ENCODE assay signal across 8 mouse cellular contexts in genomic region chr6:83115682-83116372, GRCm38 (mm10). TPM values are rescaled to one million over a fixed set of nuclear protein-coding genes. Genes with fewer than 3 reads are reported as not detected.
DNase-seq lines count a peak whose midpoint lies in the region; ATAC-seq lines count a peak whose summit lies in the region.

No protein-coding gene starts in this region.

- peaks cover 22% of the 10 kb centered on the region for H3K36me3 ChIP-seq in heart, embryonic 11.5 days (ENCODE audit: control insufficient read depth, insufficient read depth, low read length)
- peaks cover 63% of the 10 kb centered on the region for H3K36me3 ChIP-seq in erythroblast, embryonic 14.5 days (ENCODE audit: control insufficient read depth)
- H3K36me3 ChIP-seq in limb, embryonic 11.5 days (ENCODE audit: control insufficient read depth, insufficient read depth, low read length), result peaks cover 13% of the 10 kb centered on the region
- H3K36me3 ChIP-seq in neural tube, embryonic 13.5 days, result peaks cover 41% of the 10 kb centered on the region

- peak overlapping the region; percentile 65 for H3K4me3 ChIP-seq in heart, embryonic 11.5 days (ENCODE audit: low read depth, low read length)
- H3K4me3 ChIP-seq in erythroblast, embryonic 14.5 days (replicated peaks), result peak overlapping the region; percentile 93
- H3K4me3 ChIP-seq in limb, embryonic 11.5 days (ENCODE audit: low read depth, low read length), result peak overlapping the region; percentile 86
- peak overlapping the region; percentile 83 for H3K4me3 ChIP-seq in neural tube, embryonic 13.5 days

- peaks cover 28% of the 10 kb centered on the region for H3K4me1 ChIP-seq in heart, embryonic 11.5 days (ENCODE audit: control insufficient read depth, insufficient read depth, low read length)
- peaks cover 86% of the 10 kb centered on the region for H3K4me1 ChIP-seq in erythroblast, embryonic 14.5 days (ENCODE audit: control insufficient read depth)
- peaks cover 14% of the 10 kb centered on the region; the same call in 1 of the 2 replicates for H3K4me1 ChIP-seq in limb, embryonic 11.5 days (ENCODE audit: control insufficient read depth, insufficient read depth, low read length)
- H3K4me1 ChIP-seq in neural tube, embryonic 13.5 days (replicated peaks), result peaks cover 59% of the 10 kb centered on the region

- H3K27ac ChIP-seq in heart, embryonic 11.5 days (ENCODE audit: low read depth, low read length), result peak overlapping the region; percentile 87
- H3K27ac ChIP-seq in limb, embryonic 11.5 days (replicated peaks; ENCODE audit: low read depth, low read length), result peak overlapping the region; percentile 70
- H3K27ac ChIP-seq in neural tube, embryonic 13.5 days (replicated peaks), result peak overlapping the region; percentile 82

- H3K27me3 ChIP-seq in heart, embryonic 11.5 days (ENCODE audit: control insufficient read depth, insufficient read depth, low read length), result no peaks in the 10 kb centered on the region
- no peaks in the 10 kb centered on the region for H3K27me3 ChIP-seq in erythroblast, embryonic 14.5 days (ENCODE audit: control insufficient read depth)
- H3K27me3 ChIP-seq in limb, embryonic 11.5 days (ENCODE audit: control insufficient read depth, insufficient read depth, low read length), result no peaks in the 10 kb centered on the region
- H3K27me3 ChIP-seq in neural tube, embryonic 13.5 days, result no peaks in the 10 kb centered on the region

- intact Hi-C loops in heart, postnatal 36 days (cut with DNase I), result loop anchor here (2.0 kb wide), 1 partner anchor 45 kb away; no protein-coding TSS in a partner anchor

- no peaks in the 10 kb centered on the region for H3K9me3 ChIP-seq in heart, embryonic 11.5 days (replicated peaks; ENCODE audit: control insufficient read depth, low read length)
- no peaks in the 10 kb centered on the region for H3K9me3 ChIP-seq in erythroblast, embryonic 14.5 days (ENCODE audit: control insufficient read depth, low read length)
- no peaks in the 10 kb centered on the region for H3K9me3 ChIP-seq in limb, embryonic 11.5 days (ENCODE audit: control insufficient read depth, low read length)
- no peaks in the 10 kb centered on the region for H3K9me3 ChIP-seq in neural tube, embryonic 13.5 days

- 2% methylated on average over 29 of the region's 48 CpGs for WGBS in heart, embryonic 11.5 days (ENCODE audit: insufficient replicate concordance)
- 2% methylated on average over 39 of the region's 48 CpGs for WGBS in limb, embryonic 11.5 days
- 3% methylated on average over 32 of the region's 48 CpGs for WGBS in neural tube, embryonic 13.5 days

- peak overlapping the region; percentile 89 for H3K4me2 ChIP-seq in heart, embryonic 11.5 days
- H3K4me2 ChIP-seq in limb, embryonic 11.5 days (ENCODE audit: low read depth, severe bottlenecking), result peak overlapping the region; percentile 89
- H3K4me2 ChIP-seq in neural tube, embryonic 13.5 days, result peak overlapping the region; percentile 99

- no peak for DNase-seq in heart, postnatal 36 days
- no peak for DNase-seq in limb, embryonic 11.5 days (ENCODE audit: low spot score)
- no peak for DNase-seq in frontal cortex, postnatal 14 days (ENCODE audit: low spot score in 2 of 2)
- no peak for DNase-seq in spleen, postnatal 10 days (ENCODE audit: low spot score in 2 of 2)

- 0 out of 2 replicates have a peak, but pooled peaks have one; percentile 17 for ATAC-seq in heart, embryonic 11.5 days (replicated peaks; ENCODE audit: insufficient number of reproducible peaks, low FRiP score, low TSS enrichment)
- ATAC-seq in CD4-positive, CD25-positive, alpha-beta regulatory T cell, adult 4 months, result peak; percentile 65
- peak; percentile 27; the same call in 1 of the 2 replicates for ATAC-seq in limb, embryonic 11.5 days (ENCODE audit: insufficient number of reproducible peaks, low FRiP score, low TSS enrichment, low read depth)
- ATAC-seq in neural tube, embryonic 13.5 days (ENCODE audit: low read depth), result peak; percentile 45

- peak overlapping the region; percentile 87 for H3K9ac ChIP-seq in heart, embryonic 11.5 days (ENCODE audit: low read depth, low read length)
- peak overlapping the region; percentile 80 for H3K9ac ChIP-seq in limb, embryonic 11.5 days (ENCODE audit: low read length)
- H3K9ac ChIP-seq in neural tube, embryonic 13.5 days, result peak overlapping the region; percentile 91

RNA-seq across cellular contexts. Expression of gene Mogs, which starts 0.5 kb away (rescaled TPM):
- 19.1 and 19.8 TPM in 2 replicates for polyA plus RNA-seq in heart, embryonic 11.5 days (2014; fragmentation: Nextera tagmentation; extraction: Ambion mirVana)
- 1 to 10 TPM; 8.2 to 8.8 TPM for total RNA-seq in heart, postnatal 36 days (2021)
- 10 to 100 TPM in 1 of 2 experiments, 1 to 10 TPM in 1; 6.5 to 16.0 TPM for polyA plus RNA-seq in CD4-positive, CD25-positive, alpha-beta regulatory T cell, adult 4 months (2017; shearing (Covaris generic))
- polyA plus RNA-seq in erythroblast, embryonic 14.5 days (2012), result 3.9 and 4.2 TPM in 2 replicates
- 34.7 and 42.1 TPM in 2 replicates for polyA plus RNA-seq in limb, embryonic 11.5 days (2014; fragmentation: Nextera tagmentation; extraction: Ambion mirVana)
- 26.8 and 29.1 TPM in 2 replicates for polyA plus RNA-seq in neural tube, embryonic 13.5 days (2015; fragmentation: Nextera tagmentation; extraction: Ambion mirVana)

RNA-seq across cellular contexts. Expression of gene Wbp1, which starts 5.5 kb away (rescaled TPM):
- 76.0 and 87.2 TPM in 2 replicates for polyA plus RNA-seq in heart, embryonic 11.5 days (2014; fragmentation: Nextera tagmentation; extraction: Ambion mirVana)
- total RNA-seq in heart, postnatal 36 days (2021), result 10 to 100 TPM; 71.0 to 71.7 TPM
- 10 to 100 TPM; 20.4 to 23.6 TPM for polyA plus RNA-seq in CD4-positive, CD25-positive, alpha-beta regulatory T cell, adult 4 months (2017; shearing (Covaris generic))
- 16.2 and 18.3 TPM in 2 replicates for polyA plus RNA-seq in erythroblast, embryonic 14.5 days (2012)
- polyA plus RNA-seq in limb, embryonic 11.5 days (2014; fragmentation: Nextera tagmentation; extraction: Ambion mirVana), result 153 and 182 TPM in 2 replicates
- polyA plus RNA-seq in neural tube, embryonic 13.5 days (2015; fragmentation: Nextera tagmentation; extraction: Ambion mirVana), result 202 and 228 TPM in 2 replicates

RNA-seq across cellular contexts. Expression of gene Mrpl53, which starts 7.0 kb away (rescaled TPM):
- polyA plus RNA-seq in heart, embryonic 11.5 days (2014; fragmentation: Nextera tagmentation; extraction: Ambion mirVana), result 138 and 144 TPM in 2 replicates
- total RNA-seq in heart, postnatal 36 days (2021), result 100 to 1,000 TPM; 123 to 132 TPM
- polyA plus RNA-seq in CD4-positive, CD25-positive, alpha-beta regulatory T cell, adult 4 months (2017; shearing (Covaris generic)), result 10 to 100 TPM; 57.0 to 61.5 TPM
- 12.3 and 12.8 TPM in 2 replicates for polyA plus RNA-seq in erythroblast, embryonic 14.5 days (2012)
- 140 and 141 TPM in 2 replicates for polyA plus RNA-seq in limb, embryonic 11.5 days (2014; fragmentation: Nextera tagmentation; extraction: Ambion mirVana)
- 133 TPM in 2 replicates for polyA plus RNA-seq in neural tube, embryonic 13.5 days (2015; fragmentation: Nextera tagmentation; extraction: Ambion mirVana)

RNA-seq across cellular contexts. Expression of gene Ino80b, which starts 9.4 kb away (rescaled TPM):
- polyA plus RNA-seq in heart, embryonic 11.5 days (2014; fragmentation: Nextera tagmentation; extraction: Ambion mirVana), result 11.1 and 12.2 TPM in 2 replicates
- total RNA-seq in heart, postnatal 36 days (2021), result 10 to 100 TPM; 14.5 to 16.0 TPM
- polyA plus RNA-seq in CD4-positive, CD25-positive, alpha-beta regulatory T cell, adult 4 months (2017; shearing (Covaris generic)), result 1 to 10 TPM in 1 of 2 experiments, under 1 TPM in 1; 0.56 to 3.3 TPM
- polyA plus RNA-seq in erythroblast, embryonic 14.5 days (2012), result 26.4 TPM in 2 replicates
- 20.8 and 21.7 TPM in 2 replicates for polyA plus RNA-seq in limb, embryonic 11.5 days (2014; fragmentation: Nextera tagmentation; extraction: Ambion mirVana)
- 11.4 and 13.0 TPM in 2 replicates for polyA plus RNA-seq in neural tube, embryonic 13.5 days (2015; fragmentation: Nextera tagmentation; extraction: Ambion mirVana)

RNA-seq across cellular contexts. Expression of gene Gm42688, which starts 14.4 kb away (rescaled TPM):
- 1.1 and 1.2 TPM in 2 replicates for polyA plus RNA-seq in heart, embryonic 11.5 days (2014; fragmentation: Nextera tagmentation; extraction: Ambion mirVana)
- 1 to 10 TPM; 1.1 to 1.4 TPM for total RNA-seq in heart, postnatal 36 days (2021)
- under 1 TPM; 0.67 to 0.68 TPM for polyA plus RNA-seq in CD4-positive, CD25-positive, alpha-beta regulatory T cell, adult 4 months (2017; shearing (Covaris generic))
- 0.18 and 0.27 TPM in 2 replicates for polyA plus RNA-seq in erythroblast, embryonic 14.5 days (2012)
- 2.3 and 2.4 TPM in 2 replicates for polyA plus RNA-seq in limb, embryonic 11.5 days (2014; fragmentation: Nextera tagmentation; extraction: Ambion mirVana)
- polyA plus RNA-seq in neural tube, embryonic 13.5 days (2015; fragmentation: Nextera tagmentation; extraction: Ambion mirVana), result 4.5 and 5.2 TPM in 2 replicates
